Mouse (Mus musculus) MEL (cell line): ENCODE results near the gene Zfp513.

Experiments used
- CHD1 ChIP-seq: IDR thresholded peaks from 2 replicates; pipeline ENCODE4 v1.6.1; 2012; ENCODE audit warnings: low read depth, mild to moderate bottlenecking, inconsistent platforms, low read length, improper control_type of control experiment
- CTCF ChIP-seq, 3 experiments: IDR thresholded peaks in 2 of 3; conservative IDR thresholded peaks in 1 of 3; 2 replicates each; pipeline ENCODE4 v1.5.1; 2011 to 2012; ENCODE audit warnings: low read length in 3 of 3, low read depth in 2 of 3, mild to moderate bottlenecking in 2 of 3, improper control_type of control experiment in 1 of 3, inconsistent platforms in 1 of 3, mixed read lengths in 1 of 3, moderate library complexity in 1 of 3; ENCODE audit not compliant: control insufficient read depth in 1 of 3, insufficient read depth in 1 of 3, poor library complexity in 1 of 3, severe bottlenecking in 1 of 3
- HCFC1 ChIP-seq: IDR thresholded peaks from 2 replicates; pipeline ENCODE4 v1.6.1; 2012; ENCODE audit warnings: low read depth, mild to moderate bottlenecking, inconsistent platforms, low read length, improper control_type of control experiment, moderate library complexity
- MAZ ChIP-seq: IDR thresholded peaks from 2 replicates; pipeline ENCODE4 v1.6.1; 2012; ENCODE audit warnings: low read depth, mild to moderate bottlenecking, inconsistent platforms, low read length, improper control_type of control experiment
- MXI1 ChIP-seq: IDR thresholded peaks from 2 replicates; pipeline ENCODE4 v1.6.1; 2011; ENCODE audit warnings: mild to moderate bottlenecking, low read depth, low read length, improper control_type of control experiment
- POLR2A ChIP-seq, 2 experiments: IDR thresholded peaks; 2 replicates each; pipeline ENCODE4 v1.6.1; 2011 to 2012; ENCODE audit warnings: low read length in 2 of 2, mild to moderate bottlenecking in 2 of 2, control low read depth in 1 of 2, improper control_type of control experiment in 1 of 2, low read depth in 1 of 2, moderate library complexity in 1 of 2; ENCODE audit not compliant: control insufficient read depth in 1 of 2, insufficient read depth in 1 of 2, poor library complexity in 1 of 2
- TAL1 ChIP-seq: IDR thresholded peaks from 2 replicates; pipeline ENCODE4 v1.6.1; 2012; ENCODE audit warnings: mild to moderate bottlenecking, inconsistent platforms, low read length, moderate library complexity, mixed read lengths
- TCF12 ChIP-seq: IDR thresholded peaks from 2 replicates; pipeline ENCODE4 v1.6.1; 2014; ENCODE audit warnings: low read depth, mild to moderate bottlenecking, inconsistent platforms, low read length, improper control_type of control experiment, moderate library complexity
- USF1 ChIP-seq: IDR thresholded peaks from 2 replicates; pipeline ENCODE4 v1.6.1; 2014; ENCODE audit warnings: low read depth, mild to moderate bottlenecking, inconsistent platforms, low read length, improper control_type of control experiment, moderate library complexity
- USF2 ChIP-seq, 2 experiments: IDR thresholded peaks; 2 replicates each; pipeline ENCODE4 v1.6.1; 2011 to 2012; ENCODE audit warnings: improper control_type of control experiment in 2 of 2, low read length in 2 of 2, borderline replicate concordance in 1 of 2, inconsistent platforms in 1 of 2, low read depth in 1 of 2, mild to moderate bottlenecking in 1 of 2; ENCODE audit not compliant: insufficient read depth in 1 of 2
- ZNF384 ChIP-seq: IDR thresholded peaks from 2 replicates; pipeline ENCODE4 v1.6.1; 2012; ENCODE audit warnings: low read depth, mild to moderate bottlenecking, inconsistent platforms, low read length, improper control_type of control experiment

- TF ChIP-seq MAZ (no peak), HCFC1 (no peak), CTCF (IDR thresholded peaks at IDR 0.05 in 2 of 3, conservative IDR thresholded peaks at IDR 0.05 in 1 of 3; ENCODE audit: control insufficient read depth in 1 of 3, insufficient read depth in 1 of 3, low read depth in 2 of 3, low read length in 3 of 3, poor library complexity in 1 of 3, severe bottlenecking in 1 of 3) (peak in 2 of 3 experiments; percentile 22 to 30; a peak in 3 of 6 replicates), USF1 (no peak), POLR2A (IDR thresholded peaks at IDR 0.05; ENCODE audit: control insufficient read depth in 1 of 2, insufficient read depth in 1 of 2, low read depth in 1 of 2, low read length in 2 of 2, poor library complexity in 1 of 2) (no peak; a peak in 1 of 4 replicates), USF2 (IDR thresholded peaks at IDR 0.05; ENCODE audit: borderline replicate concordance in 1 of 2, insufficient read depth in 1 of 2, low read depth in 1 of 2, low read length in 2 of 2) (no peak), TCF12 (no peak), MXI1 (no peak), CHD1 (no peak), ZNF384 (no peak), TAL1 (no peak)
These were observed 50.4 kb downstream of the Zfp513 start for GRCm38 (mm10) chr5:31151746-31152145.
